Mouse (Mus musculus) cerebellum, adult 11-12 months (tissue): ENCODE data around the gene Itgad.
"Not testable (repeated sequence)": the region's sequence is repeated elsewhere in the genome, so short reads cannot be mapped to it uniquely, and the experiment has no call there.

Experiments used
- DNase-seq: peaks from one replicate; pipeline ENCODE4 v3.0.0; 2022

Gene Itgad

GRCm38 (mm10) chr7:128154076-128154475 lies at the start of gene Itgad:
Gene Itgad (plus strand): TSS chr7:128154376.
- DNase-seq = no peak

GRCm38 (mm10) chr7:128105246-128105645 lies 48.9 kb upstream of the Itgad start:
- no peak for DNase-seq

DNA sequence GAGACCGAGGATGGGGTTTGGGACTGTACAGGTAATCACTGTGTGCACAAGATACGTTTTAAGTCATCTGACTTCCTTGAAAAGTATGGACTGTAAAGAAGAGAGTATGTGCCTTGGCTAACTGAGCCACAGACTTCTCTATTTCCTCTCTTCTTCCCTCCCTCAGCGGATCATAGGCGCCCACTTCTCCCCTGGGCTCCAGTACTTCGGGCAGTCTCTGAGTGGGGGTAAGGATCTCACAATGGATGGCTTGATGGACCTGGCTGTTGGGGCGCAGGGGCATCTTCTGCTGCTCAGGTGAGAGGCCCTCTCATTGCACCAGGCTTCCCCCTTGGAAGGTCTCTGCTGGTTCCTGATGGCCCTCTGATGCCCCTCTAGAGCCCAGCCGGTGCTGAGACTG lies 46.7 kb upstream of the Itgad start:
- no peak for DNase-seq

GRCm38 (mm10) chr7:128110314-128110713 lies 43.9 kb upstream of the Itgad start:
- DNase-seq = no peak

DNA sequence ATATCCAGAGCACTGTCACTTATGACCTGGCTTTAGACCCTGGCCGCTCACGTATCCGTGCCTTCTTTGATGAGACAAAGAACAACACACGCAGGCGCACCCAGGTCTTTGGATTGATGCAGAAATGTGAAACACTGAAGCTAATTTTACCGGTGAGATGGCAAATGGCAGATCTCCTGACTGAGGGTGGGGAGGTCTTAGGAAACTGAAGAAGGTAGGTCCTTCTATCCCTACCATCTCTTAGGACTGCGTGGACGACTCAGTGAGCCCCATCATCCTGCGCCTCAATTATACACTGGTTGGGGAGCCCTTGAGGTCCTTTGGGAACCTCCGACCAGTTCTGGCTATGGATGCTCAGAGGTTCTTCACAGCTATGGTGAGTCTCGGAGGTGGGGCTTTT lies 42.0 kb upstream of the Itgad start:
- DNase-seq = no peak

- no peak for DNase-seq
Measured at GRCm38 (mm10) chr7:128114371-128115105, 39.6 kb upstream of the Itgad start.

- DNase-seq = no peak
Measured at GRCm38 (mm10) chr7:128115211-128115958, 38.8 kb upstream of the Itgad start.

GRCm38 (mm10) chr7:128116396-128116795 lies 37.8 kb upstream of the Itgad start:
- DNase-seq = no peak

DNA sequence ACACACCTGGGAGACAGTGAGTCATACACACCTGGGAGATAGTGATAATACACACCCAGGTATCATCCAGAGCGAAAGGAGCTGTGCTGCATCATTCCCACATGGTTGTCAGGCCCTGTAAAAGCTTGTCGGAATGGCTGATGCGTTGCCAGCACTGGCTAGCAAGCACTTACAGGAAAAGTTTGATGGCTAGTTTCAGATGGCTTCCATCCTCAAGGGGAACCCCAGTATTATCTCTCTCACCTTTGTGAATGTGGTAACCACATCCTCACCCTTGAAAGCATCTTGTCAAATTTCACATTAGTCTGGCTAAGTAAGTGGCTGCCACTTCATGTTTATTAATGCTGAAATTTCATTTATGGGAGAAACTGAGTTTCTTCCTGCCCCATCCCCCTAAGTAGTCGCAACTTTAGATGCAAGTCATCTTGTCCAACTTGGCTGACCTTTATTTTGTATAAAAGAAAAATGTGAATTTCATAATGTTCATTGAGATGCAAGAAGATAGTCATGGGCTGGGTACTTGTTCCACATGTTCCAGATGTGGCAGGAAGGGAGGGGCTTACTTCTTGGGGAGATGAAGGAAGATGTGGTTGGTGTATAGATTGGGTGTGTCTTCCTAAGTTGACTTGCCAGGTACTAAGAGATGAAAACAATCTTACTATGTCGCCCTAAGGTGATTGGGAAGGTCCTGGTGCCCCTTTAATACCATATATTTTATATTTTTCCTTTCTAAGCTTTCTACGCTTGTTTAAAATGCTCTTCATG lies 34.3 kb upstream of the Itgad start:
- no peak for DNase-seq

GRCm38 (mm10) chr7:128128741-128129720 lies 25.1 kb upstream of the Itgad start, which contains the start of gene Itgax:
Gene Itgax (plus strand): TSS chr7:128129547.
- DNase-seq = no peak

- no peak for DNase-seq
Measured at GRCm38 (mm10) chr7:128132148-128132547, 22.0 kb upstream of the Itgad start.

DNA sequence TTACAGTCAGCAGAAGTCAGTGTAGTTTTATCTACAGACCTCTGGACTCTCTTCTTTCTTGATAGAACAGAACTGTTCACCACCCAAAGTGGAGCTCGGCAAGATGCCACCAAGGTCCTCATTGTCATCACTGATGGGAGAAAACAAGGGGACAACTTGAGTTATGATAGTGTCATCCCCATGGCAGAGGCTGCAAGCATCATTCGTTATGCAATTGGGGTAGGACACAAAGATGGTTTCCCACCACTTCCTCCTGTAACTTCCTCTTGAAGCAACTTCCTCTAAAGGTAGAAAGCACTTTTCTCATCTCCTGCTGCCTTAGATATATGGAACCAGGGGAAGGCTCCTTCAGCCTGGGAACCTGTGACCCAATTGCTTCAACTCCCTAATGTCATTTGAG lies 20.6 kb upstream of the Itgad start:
- no peak for DNase-seq

DNA sequence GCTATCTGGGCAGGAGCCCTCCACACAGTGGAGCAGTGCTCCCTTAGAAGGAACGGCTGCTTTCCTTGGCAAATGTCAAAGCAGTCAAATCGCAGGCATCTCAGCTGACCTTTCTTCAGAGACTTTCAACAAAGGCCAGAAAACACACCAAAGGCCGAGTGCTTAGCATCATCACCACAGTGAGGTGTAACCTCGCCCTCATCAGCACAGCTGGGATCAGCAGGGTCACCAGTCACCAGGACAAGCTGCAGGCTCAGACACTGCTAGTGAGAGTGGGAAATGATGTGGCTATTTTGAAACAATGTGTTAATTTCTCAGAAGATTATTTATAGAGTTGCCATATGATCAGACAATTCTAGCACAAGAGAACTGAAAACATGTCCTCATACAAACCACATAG lies 17.2 kb upstream of the Itgad start:
- no peak for DNase-seq

DNA sequence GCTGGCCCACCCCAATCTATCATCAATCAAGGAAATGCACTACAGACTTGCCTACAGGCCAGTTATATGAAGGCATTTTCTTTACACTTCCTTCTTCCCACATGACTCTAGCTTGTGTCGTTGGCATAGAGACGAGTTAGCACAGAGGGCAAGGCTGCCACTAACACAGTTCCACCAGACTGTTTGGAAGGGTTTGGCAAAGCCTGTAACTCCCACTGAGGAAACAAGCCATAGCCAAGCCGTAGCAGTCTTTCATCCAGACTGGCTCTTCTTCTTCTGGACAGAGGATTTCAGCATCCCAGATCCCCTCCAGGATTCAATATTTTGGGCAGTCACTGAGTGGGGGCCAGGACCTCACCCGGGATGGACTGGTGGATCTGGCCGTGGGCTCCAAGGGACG lies 14.6 kb upstream of the Itgad start:
- DNase-seq = peak; percentile 6

DNA sequence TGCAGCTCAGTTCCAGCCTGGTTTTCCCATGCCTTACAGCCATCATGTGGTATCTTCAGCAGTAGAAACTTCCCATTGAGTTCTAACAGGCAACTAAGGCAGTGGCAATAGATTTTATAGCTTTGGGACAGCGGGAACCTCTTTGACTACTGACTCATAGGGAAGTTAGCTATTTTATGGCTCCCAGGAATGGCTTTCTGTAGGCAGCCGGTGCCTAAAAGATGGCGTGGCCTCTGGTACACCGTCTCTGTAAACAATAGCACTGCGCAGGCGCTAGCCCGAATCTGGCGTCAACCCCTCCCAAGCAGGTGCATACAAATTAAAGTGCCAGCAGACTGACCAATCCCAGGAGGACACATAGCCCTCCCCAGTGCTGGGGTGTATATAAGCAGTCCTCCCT lies 3.2 kb upstream of the Itgad start:
- DNase-seq = no peak

DNA sequence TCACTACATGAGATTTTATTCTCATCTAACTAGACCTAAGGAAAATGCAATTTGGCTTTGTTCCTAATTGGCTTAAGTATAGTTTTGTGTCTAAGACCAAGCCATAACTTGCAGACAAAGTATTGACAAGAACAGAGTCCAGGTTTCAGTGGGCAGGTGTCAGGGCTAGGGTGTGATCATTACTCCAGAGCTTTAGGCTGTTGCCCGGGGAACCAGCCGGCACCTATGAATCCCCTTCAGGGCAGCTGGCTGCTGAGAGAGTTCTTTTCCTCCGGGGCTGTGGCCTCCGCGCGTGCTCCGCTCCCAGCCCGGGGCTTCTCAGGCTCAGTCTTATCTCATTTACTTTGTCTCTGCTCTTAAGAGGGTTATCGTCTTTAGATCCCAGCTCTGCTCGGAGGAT lies 748 bp downstream of the Itgad start:
- DNase-seq = no peak

DNA sequence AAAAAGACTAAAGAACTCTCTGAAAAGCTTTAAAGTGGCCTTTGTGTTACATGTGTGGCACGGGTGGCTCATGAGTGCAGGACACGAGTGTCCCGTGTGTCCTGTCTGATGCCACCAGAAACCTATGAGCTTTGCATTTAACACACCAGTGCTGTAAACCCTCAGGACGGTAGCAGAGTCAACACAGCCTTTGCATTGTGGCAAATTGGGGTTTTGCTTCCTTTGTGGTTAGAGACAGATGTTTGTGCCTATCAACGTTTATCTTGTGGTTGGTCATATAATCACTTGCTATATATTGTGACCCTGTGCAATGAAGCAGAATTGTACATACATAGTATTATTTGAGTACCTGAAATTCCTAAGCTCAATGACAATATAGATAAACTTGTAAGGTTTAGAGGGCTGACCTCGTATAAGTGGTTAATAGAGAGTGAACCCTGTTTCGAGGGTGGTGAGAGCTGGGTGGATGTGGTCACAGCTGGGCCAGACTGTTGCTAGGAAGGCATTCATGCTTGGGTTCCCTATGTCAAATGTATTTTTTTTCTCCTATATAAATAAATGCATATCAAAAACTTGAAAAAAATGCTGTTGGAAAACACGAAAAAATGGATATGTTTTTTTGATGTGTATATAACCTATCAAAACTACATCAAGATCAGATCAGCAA lies 4.6 kb downstream of the Itgad start:
- not testable (repeated sequence) for DNase-seq

- no peak for DNase-seq
Measured at GRCm38 (mm10) chr7:128164001-128164400, 9.8 kb downstream of the Itgad start.

GRCm38 (mm10) chr7:128166391-128166790 lies 12.2 kb downstream of the Itgad start:
- DNase-seq = no peak

- DNase-seq = no peak
Measured at GRCm38 (mm10) chr7:128169996-128170395, 15.8 kb downstream of the Itgad start.

- no peak for DNase-seq
Measured at GRCm38 (mm10) chr7:128178385-128178784, 24.2 kb downstream of the Itgad start.

- DNase-seq = no peak
Measured at GRCm38 (mm10) chr7:128180126-128180525, 25.9 kb downstream of the Itgad start.
